Mouse (Mus musculus): ENCODE results near the gene Spp1.
"Not testable (repeated sequence)": the region's sequence is repeated elsewhere in the genome, so short reads cannot be mapped to it uniquely, and the experiment has no call there.

Gene Spp1

GRCm38 (mm10) chr5:104436406-104437076, 1.6 kb downstream of the Spp1 start:
- no peak for DNase-seq

DNA sequence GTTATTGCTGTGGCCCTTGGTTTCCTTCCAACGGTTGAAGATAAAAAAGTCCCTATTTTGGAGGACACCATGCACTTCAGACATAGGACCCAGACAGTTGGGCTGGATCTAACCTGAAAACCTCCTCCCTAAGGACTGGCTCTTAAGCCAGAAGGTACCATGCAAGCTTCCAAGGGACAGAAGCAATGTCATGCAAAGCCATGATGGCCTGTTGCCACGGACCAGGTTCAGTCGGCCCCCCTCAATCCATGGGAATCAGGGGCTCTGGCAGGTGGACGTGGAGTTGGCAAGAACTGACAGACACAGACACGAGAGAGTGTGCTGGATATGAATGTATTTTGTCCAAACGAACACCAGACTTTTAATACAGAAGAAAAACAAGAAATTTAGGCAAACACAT, 7.5 kb downstream of the Spp1 start:
- no peak for DNase-seq

- no peak for DNase-seq
Measured at GRCm38 (mm10) chr5:104442850-104443249, 7.9 kb downstream of the Spp1 start.

DNA sequence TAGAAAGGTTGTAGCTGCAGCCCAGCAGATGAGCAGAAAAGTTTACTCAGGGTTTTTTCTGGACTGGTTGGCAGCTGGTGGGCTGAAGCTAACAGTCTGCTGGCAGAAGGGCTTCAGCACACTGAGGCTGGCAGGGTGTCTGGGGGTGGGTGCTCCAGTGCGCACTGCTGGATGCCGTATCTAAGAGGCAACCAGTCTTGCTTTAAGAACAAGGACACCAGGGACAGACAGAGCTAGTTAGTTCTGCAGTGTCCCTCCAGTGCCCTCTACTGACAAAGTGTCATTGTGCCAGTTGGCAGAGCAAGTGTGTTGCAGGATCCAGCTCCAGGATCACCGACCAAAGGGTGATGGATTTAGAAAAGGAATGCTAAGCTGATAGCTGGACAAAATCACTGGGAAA, 11.2 kb downstream of the Spp1 start:
- DNase-seq, result peak; percentile 65 to 77

GRCm38 (mm10) chr5:104448346-104448745, 13.4 kb downstream of the Spp1 start:
- DNase-seq, result not testable (repeated sequence)

- no peak for DNase-seq
Measured at GRCm38 (mm10) chr5:104449491-104449890, 14.6 kb downstream of the Spp1 start.

- no peak for DNase-seq
Measured at GRCm38 (mm10) chr5:104453075-104453474, 18.2 kb downstream of the Spp1 start.

- no peak for DNase-seq
Measured at GRCm38 (mm10) chr5:104454564-104454963, 19.6 kb downstream of the Spp1 start.

DNA sequence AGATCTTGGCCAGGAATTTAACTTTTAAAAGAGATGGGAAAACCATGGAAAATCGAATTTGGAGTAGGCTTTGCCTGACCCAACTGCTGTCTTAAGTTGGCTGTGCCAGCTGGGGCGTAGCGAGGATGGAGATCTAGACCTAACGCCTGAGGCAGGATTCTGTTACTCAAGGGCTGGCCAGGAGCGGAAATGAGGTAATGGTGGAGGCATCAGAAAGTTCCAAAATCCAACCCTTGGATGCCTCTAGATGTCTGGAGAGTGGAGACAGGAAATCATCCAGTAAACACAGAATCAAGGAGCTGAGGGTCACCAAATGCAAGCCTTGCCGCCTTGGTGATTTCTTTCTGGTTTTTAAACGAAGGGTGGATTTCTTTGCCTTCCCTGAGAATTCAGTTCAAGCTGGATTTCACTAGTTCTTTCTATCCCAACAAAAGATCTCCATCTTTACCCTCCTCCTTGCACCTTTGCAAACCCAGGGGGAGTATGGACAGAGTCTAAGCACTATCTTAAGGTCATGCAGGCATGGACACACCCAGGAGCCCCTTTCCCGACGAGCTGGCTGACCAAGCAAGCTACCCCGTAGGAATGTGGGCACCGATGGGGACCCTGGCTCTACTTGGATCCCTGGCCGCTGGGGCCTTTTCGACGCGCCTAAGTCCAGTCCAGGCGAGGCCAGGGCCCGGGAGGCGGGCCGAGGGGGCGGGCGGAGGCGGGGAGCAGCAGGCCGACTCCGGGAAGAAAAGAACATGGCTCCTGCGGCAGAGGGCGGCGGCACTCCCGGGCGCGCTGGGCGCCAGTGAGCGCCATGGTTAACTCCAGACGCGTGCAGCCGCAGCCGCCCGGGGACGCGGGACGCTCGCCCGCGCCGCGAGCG, 24.2 kb downstream of the Spp1 start, which contains the start of gene Pkd2:
Gene Pkd2, plus strand, starts transcription at position 619 of the 874 bp plus-strand sequence.
- DNase-seq, result peak; percentile 81 to 85

DNA sequence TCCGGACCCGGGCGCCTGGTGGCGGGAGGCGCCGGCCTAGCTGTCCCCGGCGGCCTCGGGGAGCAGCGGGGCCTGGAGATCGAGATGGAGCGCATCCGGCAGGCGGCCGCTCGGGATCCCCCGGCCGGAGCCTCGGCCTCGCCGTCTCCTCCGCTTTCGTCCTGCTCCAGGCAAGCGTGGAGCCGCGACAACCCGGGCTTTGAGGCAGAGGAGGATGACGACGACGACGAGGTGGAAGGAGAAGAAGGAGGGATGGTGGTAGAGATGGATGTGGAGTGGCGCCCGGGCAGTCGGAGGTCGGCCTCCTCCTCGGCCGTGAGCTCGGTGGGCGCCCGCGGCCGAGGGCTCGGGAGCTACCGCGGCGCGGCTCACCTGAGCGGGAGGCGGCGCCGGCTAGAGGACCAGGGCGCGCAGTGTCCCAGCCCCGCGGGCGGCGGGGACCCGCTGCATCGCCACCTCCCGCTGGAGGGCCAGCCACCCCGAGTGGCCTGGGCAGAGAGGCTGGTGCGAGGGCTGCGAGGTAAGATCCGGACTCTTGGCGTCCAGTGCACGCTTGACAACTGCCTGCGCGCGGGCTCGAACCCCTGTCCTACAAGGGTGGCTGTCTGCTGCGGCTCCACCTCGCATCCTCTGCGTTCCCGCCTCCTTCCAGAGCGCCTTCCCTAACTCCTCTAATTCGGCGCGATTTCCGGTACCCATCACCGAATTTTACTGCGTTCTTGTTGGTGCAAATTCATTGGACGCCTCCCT, 25.0 kb downstream of the Spp1 start:
- DNase-seq, result peak; percentile 68 to 76

- no peak for DNase-seq
Measured at GRCm38 (mm10) chr5:104460456-104460838, 25.5 kb downstream of the Spp1 start.

DNA sequence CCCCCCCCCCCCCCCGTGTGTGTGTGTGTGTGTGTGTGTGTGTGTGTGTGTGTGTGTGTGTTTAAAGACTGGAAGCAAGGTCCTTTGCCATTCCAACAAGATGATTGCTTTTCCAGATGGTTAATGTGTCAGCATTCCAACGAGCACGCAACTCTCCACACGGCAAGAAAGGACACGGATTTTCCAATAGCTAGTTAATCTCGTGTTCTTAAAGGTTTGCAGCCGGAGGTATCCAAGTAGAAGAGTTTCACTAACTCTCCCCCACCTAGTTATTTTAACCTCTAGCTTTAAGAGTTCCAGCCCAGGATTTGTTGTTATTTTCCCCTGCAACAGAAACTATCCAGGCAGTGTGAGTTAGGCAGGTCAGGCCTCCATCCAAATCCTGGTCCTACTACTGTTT, 25.9 kb downstream of the Spp1 start:
- DNase-seq, result peak; percentile 17 to 24

DNA sequence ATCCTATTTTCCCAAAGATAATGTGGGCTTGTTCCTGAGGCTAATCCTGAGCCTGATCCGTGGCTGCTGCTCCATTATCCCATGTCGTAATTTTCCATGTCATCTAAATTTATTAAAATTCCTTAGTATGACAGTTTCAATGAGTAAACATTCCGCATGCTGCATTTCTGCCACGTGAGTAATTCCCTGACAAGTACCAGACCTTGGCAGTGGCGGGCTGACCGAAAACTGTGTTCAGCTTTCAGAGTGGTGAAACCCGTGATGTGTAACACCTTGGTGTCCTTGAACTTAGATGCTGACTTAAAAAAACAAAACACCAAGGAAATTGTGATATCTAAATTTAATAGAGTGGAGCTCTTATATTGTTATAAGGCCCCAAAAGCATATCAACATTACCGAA, 30.4 kb downstream of the Spp1 start:
- no peak for DNase-seq

GRCm38 (mm10) chr5:104465731-104466130, 30.8 kb downstream of the Spp1 start:
- peak; percentile 82 for DNase-seq

DNA sequence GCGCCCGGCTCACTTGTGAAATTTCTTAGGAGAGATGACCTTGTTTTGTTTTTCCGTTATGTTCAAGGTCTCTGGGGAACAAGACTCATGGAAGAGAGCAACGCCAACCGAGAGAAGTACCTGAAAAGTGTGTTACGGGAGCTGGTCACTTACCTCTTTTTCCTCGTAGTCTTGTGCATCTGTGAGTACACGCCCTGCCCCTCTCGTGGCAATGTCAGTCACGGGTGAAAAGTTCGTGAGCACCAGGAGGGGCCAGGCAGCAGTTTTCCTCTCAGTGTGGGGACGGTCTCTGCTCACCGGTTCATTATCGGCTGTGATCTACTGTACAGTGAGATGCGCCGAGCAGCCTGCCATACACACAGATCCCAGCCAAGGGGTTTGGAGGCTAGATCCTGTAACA, 31.9 kb downstream of the Spp1 start:
- no peak for DNase-seq

GRCm38 (mm10) chr5:104468586-104468985, 33.7 kb downstream of the Spp1 start:
- no peak for DNase-seq

- peak; percentile 33 to 36 for DNase-seq
Measured at GRCm38 (mm10) chr5:104470981-104471391, 36.1 kb downstream of the Spp1 start.

DNA sequence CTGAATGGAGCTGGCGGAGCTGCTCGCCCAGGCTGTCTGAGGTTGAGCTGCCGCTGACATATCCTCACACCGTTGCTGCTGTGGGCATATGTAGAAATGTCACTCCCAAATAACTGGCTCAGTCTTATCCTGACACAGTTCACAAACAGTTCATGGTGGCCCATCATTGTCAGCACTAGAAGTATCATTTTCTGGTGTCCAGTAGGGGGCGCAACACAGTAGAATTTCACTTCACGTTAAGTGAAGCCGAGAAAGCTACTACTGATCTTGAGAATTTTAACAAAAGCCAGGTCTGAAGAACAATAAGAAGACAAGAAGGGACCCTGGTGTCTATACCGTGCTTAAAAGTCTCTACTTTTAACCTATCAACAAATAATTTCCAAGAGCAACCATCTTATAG, 37.5 kb downstream of the Spp1 start:
- peak in 1 of 2 experiments; percentile 44 for DNase-seq

DNA sequence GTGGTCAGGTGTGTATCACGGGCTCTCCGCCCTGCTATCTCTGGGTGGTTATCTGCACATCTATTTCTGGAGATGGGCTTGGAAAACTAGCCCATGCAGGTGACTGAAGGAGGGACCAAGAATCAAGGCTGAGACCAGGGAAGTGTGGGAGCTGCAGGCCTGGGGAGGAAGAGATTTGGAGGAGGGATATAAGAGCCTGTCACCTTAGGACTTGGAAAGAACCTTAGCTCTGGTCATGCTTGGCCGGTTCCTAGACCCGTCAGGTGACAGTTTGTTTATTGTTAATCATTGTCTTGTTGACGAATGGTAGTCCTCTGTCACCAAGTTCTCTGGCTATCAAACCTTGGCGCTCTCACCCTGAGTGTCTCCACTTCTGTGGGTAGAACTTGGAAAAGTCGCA, 45.4 kb downstream of the Spp1 start:
- no peak for DNase-seq

DNA sequence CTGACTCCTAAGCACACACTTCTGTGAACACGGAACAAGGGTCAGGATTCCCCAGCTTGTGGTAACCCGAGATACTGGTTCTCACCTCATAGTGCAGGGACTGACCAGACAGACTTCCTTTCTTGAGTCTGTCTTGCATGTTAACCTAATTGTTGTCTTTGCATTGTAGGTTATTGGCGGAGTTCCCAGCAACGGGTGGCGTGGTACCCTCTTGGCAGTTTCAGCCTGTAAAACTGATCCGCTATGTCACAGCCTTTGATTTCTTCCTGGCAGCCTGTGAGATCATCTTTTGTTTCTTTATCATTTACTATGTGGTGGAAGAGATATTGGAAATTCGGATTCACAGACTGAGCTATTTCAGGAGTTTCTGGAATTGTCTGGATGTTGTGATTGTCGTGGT, 47.9 kb downstream of the Spp1 start:
- DNase-seq, result no peak
